Mouse (Mus musculus) embryonic facial prominence, embryonic 14.5 days (tissue): ENCODE measurements around the gene Dusp10. TPM values are rescaled to one million over a fixed set of nuclear protein-coding genes. Genes with fewer than 3 reads are reported as not detected.

Source experiments
- ATAC-seq: fragments of 200-750 bp; cut with Nextera tagmentation; 2 replicates; pipeline ENCODE4 v1.8.0; 2017; ENCODE audit warnings: low read depth, moderate number of reproducible peaks, moderate TSS enrichment
- DNase-seq: peaks from one replicate; pipeline ENCODE4 v3.0.0-alpha.2; 2015; ENCODE audit warnings: low spot score
- H3K27ac ChIP-seq: fragments of 300-500 bp; sonication (generic); replicated peaks from 2 replicates; pipeline ENCODE4 v1.5.1; 2014; ENCODE audit warnings: low read depth, mild to moderate bottlenecking, low read length, moderate library complexity
- H3K27me3 ChIP-seq: fragments of 300-500 bp; sonication (generic); replicated peaks from 2 replicates; pipeline ENCODE4 v1.6.1; 2014; ENCODE audit warnings: low read length; ENCODE audit not compliant: control insufficient read depth, insufficient read depth
- H3K36me3 ChIP-seq: fragments of 300-500 bp; sonication (generic); 2 replicates; pipeline ENCODE4 v1.6.1; 2014; ENCODE audit warnings: low read length, mixed read lengths; ENCODE audit not compliant: control insufficient read depth, insufficient read depth
- H3K4me1 ChIP-seq: fragments of 300-500 bp; sonication (generic); 2 replicates; pipeline ENCODE4 v1.6.1; 2014; ENCODE audit warnings: antibody characterized with exemption, low read length; ENCODE audit not compliant: control insufficient read depth, insufficient read depth
- H3K4me2 ChIP-seq: fragments of 300-500 bp; sonication (generic); 2 replicates; pipeline ENCODE4 v1.6.1; 2014; ENCODE audit warnings: low read depth, mild to moderate bottlenecking, low read length, moderate library complexity, mixed read lengths
- H3K4me3 ChIP-seq: fragments of 300-500 bp; sonication (generic); 2 replicates; pipeline ENCODE4 v1.5.1; 2014; ENCODE audit warnings: low read depth, mild to moderate bottlenecking, low read length
- H3K9ac ChIP-seq: fragments of 300-500 bp; sonication (generic); 2 replicates; pipeline ENCODE4 v1.6.1; 2014; ENCODE audit warnings: low read depth, mild to moderate bottlenecking, low read length, moderate library complexity, mixed read lengths
- H3K9me3 ChIP-seq: fragments of 300-500 bp; sonication (generic); 2 replicates; pipeline ENCODE4 v1.6.1; 2016; ENCODE audit warnings: low read length; ENCODE audit not compliant: control insufficient read depth
- WGBS: fragments of 180-500 bp; shearing (Covaris S2); extraction: QIAGEN DNeasy Blood & Tissue Kit; methylation state at CpG from one replicate; pipeline ENCODE4 v1.1.7; 2014; 5-methylcytosine and 5-hydroxymethylcytosine counted together
- polyA plus RNA-seq: library from polyadenylated mRNA; unstranded; fragments of >200 nt; fragmentation: Nextera tagmentation; extraction: Ambion mirVana; gene quantifications from 2 replicates; pipeline ENCODE4 v1.2.1, GENCODE M21; 2014

Dusp10 gene
- polyA plus RNA-seq, 1 experiment from 2014 or later, result 17.7 TPM

GRCm38 (mm10) chr1:184108254-184108653 lies 95.2 kb downstream of the Dusp10 start:
- DNase-seq (no peak), ATAC-seq (no peak)
- H3K4me1 ChIP-seq, result no peaks in the 10 kb centered on the region
- no peak overlapping the region for H3K4me2 ChIP-seq
- H3K27me3 ChIP-seq, result no peaks in the 10 kb centered on the region
- WGBS, result 68% methylated on average over 1 of the region's 1 CpGs
- H3K27ac ChIP-seq, result no peak overlapping the region
- no peak overlapping the region for H3K9ac ChIP-seq
- no peak overlapping the region for H3K4me3 ChIP-seq
- no peaks in the 10 kb centered on the region for H3K9me3 ChIP-seq
- no peaks in the 10 kb centered on the region for H3K36me3 ChIP-seq

DNA sequence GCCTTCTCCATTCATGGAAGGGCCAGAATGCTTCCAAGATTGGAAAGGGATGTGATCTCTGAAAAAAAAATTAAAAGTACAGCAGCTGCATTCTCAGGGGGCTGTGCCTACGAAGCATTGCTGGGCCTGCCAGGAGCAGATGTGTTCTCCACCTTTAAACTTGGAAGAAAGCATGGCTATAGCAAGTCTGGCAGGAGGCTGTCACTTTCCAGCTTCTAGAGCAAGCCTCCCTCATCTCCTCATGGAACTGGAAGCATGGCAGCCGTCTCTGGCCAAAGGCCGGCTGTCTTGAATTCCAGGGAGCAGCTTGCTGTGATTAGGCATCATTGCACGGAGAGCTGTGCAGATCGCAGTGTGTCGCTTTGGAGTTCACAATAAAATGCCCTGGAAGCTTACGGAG lies 104.5 kb downstream of the Dusp10 start:
- no peaks in the 10 kb centered on the region for H3K27me3 ChIP-seq
- H3K4me3 ChIP-seq, result no peak overlapping the region
- H3K9ac ChIP-seq, result no peak overlapping the region
- 0 out of 2 replicates have a peak, but pooled peaks cover 4% of the 10 kb centered on the region for H3K4me1 ChIP-seq
- ATAC-seq (no peak), DNase-seq (no peak)
- no peaks in the 10 kb centered on the region for H3K36me3 ChIP-seq
- no peak overlapping the region for H3K4me2 ChIP-seq
- H3K27ac ChIP-seq, result no peak overlapping the region
- WGBS, result 42% methylated on average over 7 of the region's 7 CpGs
- no peaks in the 10 kb centered on the region for H3K9me3 ChIP-seq

- 65% methylated on average over 2 of the region's 2 CpGs for WGBS
- H3K4me3 ChIP-seq, result no peak overlapping the region
- H3K27me3 ChIP-seq, result no peaks in the 10 kb centered on the region
- H3K4me1 ChIP-seq, result 0 out of 2 replicates have a peak, but pooled peaks cover 4% of the 10 kb centered on the region
- no peak overlapping the region for H3K27ac ChIP-seq
- H3K9me3 ChIP-seq, result no peaks in the 10 kb centered on the region
- H3K36me3 ChIP-seq, result no peaks in the 10 kb centered on the region
- ATAC-seq, result no peak
- no peak overlapping the region for H3K9ac ChIP-seq
- no peak overlapping the region for H3K4me2 ChIP-seq
- no peak for DNase-seq
Measured at GRCm38 (mm10) chr1:184117991-184118390, 104.9 kb downstream of the Dusp10 start.

DNA sequence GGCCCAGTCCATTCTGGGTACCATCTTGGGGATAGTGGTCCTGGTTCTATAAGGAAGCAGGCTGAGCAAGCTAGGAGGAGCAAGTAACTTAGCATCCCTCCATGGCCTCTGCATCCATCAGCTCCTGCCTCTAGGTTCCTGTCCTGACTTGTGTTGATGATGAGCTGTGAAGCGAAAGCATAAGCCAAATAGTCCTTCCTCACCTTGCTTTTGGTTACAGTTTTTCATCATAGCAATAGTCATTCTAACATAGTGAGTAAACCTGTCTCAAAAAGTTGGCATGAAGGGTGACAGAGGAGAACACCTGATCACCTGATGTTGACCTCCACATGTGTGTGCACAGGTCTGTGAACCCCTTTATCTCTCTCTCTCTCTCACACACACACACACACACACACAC lies 105.5 kb downstream of the Dusp10 start:
- H3K4me3 ChIP-seq, result no peak overlapping the region
- no peak overlapping the region for H3K4me2 ChIP-seq
- DNase-seq (no peak), ATAC-seq (no peak)
- H3K4me1 ChIP-seq, result 0 out of 2 replicates have a peak, but pooled peaks cover 4% of the 10 kb centered on the region
- H3K9ac ChIP-seq, result no peak overlapping the region
- WGBS, result 100% methylated on average over 1 of the region's 1 CpGs
- H3K27me3 ChIP-seq, result no peaks in the 10 kb centered on the region
- no peaks in the 10 kb centered on the region for H3K9me3 ChIP-seq
- H3K27ac ChIP-seq, result no peak overlapping the region
- H3K36me3 ChIP-seq, result no peaks in the 10 kb centered on the region

Other genes starting within 250 kb of the Dusp10 start
- 1.0 and 2.4 TPM in 2 replicates for gene 1700056E22Rik, start 21.0 kb downstream of the Dusp10 start, polyA plus RNA-seq